Mouse (Mus musculus) right cerebral cortex, postnatal 14 days (tissue): ENCODE results near the gene Ctsm.
"Not testable (repeated sequence)": the region's sequence is repeated elsewhere in the genome, so short reads cannot be mapped to it uniquely, and the experiment has no call there.

Experiments
- DNase-seq: peaks from one replicate; pipeline ENCODE4 v3.0.0; 2022

Gene Ctsm

GRCm38 (mm10) chr13:61541631-61542030, at the start of gene Ctsm:
Gene Ctsm, minus strand, starts transcription at chr13:61541839.
- DNase-seq = no peak

GRCm38 (mm10) chr13:61570027-61570426, 28.4 kb upstream of the Ctsm start, which contains the start of gene Cts3:
Gene Cts3, minus strand, starts transcription at chr13:61570127.
- DNase-seq = no peak

- DNase-seq = not testable (repeated sequence)
Measured at GRCm38 (mm10) chr13:61568074-61568473, 26.4 kb upstream of the Ctsm start, which contains the start of gene Gm49352. Gene Gm49352, minus strand, starts transcription at chr13:61568174.
